Mouse (Mus musculus): Measurements from ENCODE around the gene Slc12a9.

DNA sequence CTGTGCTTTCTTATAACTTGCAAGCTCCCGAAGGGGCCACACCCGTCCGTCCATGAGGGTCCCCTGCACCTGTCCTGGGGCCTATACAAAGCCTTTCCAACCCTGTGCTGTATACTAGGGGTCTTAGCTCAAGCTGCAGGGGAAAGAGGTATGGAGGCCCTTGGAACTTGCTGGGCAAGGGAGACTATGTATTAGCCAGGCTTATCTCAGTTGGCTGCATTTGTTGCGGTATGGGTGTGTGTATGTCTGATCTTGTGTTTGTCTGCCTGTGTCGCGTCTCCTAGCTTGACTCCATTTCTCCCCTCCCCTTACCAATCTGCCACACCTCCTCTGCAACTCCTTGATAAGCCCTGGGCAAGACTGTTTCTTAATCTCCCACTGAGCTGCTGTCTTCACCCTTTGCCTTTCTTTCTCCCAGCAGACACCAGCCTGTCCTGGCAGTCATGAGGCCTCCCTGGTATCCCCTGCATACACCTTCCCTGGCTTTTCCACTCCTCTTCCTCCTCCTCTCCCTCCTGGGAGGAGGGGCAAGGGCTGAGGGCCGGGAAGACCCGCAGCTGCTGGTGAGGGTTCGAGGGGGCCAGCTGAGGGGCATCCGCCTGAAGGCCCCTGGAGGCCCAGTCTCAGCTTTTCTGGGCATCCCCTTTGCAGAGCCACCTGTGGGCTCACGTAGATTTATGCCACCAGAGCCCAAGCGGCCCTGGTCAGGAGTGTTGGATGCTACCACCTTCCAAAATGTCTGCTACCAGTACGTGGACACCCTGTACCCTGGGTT is 43.6 kb downstream of the Slc12a9 start:
- TF ChIP-seq CTCF (IDR thresholded peaks at IDR 0.05; ENCODE audit: insufficient read depth, low read depth, low read length) (no peak), POLR2A (IDR thresholded peaks at IDR 0.05; ENCODE audit: insufficient read depth, low read depth, low read length) (no peak)

All from olfactory bulb, adult 2 months (tissue).